Mouse (Mus musculus): ENCODE data around the gene Rasal3. TPM values are rescaled to one million over a fixed set of nuclear protein-coding genes. Genes with fewer than 3 reads are reported as not detected.

The Rasal3 gene
- polyA plus RNA-seq, 1 experiment from 2014 or later = 2.9 TPM

- DNase-seq (no peak), ATAC-seq (no peak)
- Histone ChIP-seq H3K27ac (ENCODE audit: low read depth) (no peak overlapping the region), H3K36me3 (replicated peaks; ENCODE audit: insufficient read depth, low read length) (no peaks in the 10 kb centered on the region), H3K9me3 (ENCODE audit: low read length) (no peaks in the 10 kb centered on the region), H3K4me1 (ENCODE audit: insufficient read depth) (no peaks in the 10 kb centered on the region), H3K27me3 (ENCODE audit: insufficient read depth, low read length) (no peaks in the 10 kb centered on the region), H3K4me3 (ENCODE audit: low read depth, low read length) (no peak overlapping the region), H3K9ac (replicated peaks) (no peak overlapping the region), H3K4me2 (ENCODE audit: low read depth, low read length) (no peak overlapping the region)
- TF ChIP-seq EP300 (IDR thresholded peaks at IDR 0.05; ENCODE audit: low read depth) (no peak), CTCF (IDR thresholded peaks at IDR 0.05; ENCODE audit: low read depth) (no peak)
- WGBS (ENCODE audit: insufficient replicate concordance) = 88% methylated on average over 15 of the region's 15 CpGs
These were observed 26.9 kb downstream of the Rasal3 start for GRCm38 (mm10) chr17:32376475-32376874.

- peak overlapping the region; percentile 57; the same call in 1 of the 2 replicates for H3K27ac ChIP-seq (ENCODE audit: low read depth)
- WGBS (ENCODE audit: insufficient replicate concordance) = 19% methylated on average over 9 of the region's 17 CpGs
- no peak overlapping the region; the same call in 1 of the 2 replicates for H3K9ac ChIP-seq (replicated peaks)
- TF ChIP-seq CTCF (IDR thresholded peaks at IDR 0.05; ENCODE audit: low read depth) (no peak), EP300 (IDR thresholded peaks at IDR 0.05; ENCODE audit: low read depth) (no peak)
- H3K36me3 ChIP-seq (replicated peaks; ENCODE audit: insufficient read depth, low read length) = no peaks in the 10 kb centered on the region
- H3K4me2 ChIP-seq (ENCODE audit: low read depth, low read length) = peak overlapping the region; percentile 70
- H3K4me3 ChIP-seq (ENCODE audit: low read depth, low read length) = peak overlapping the region; percentile 41
- H3K9me3 ChIP-seq (ENCODE audit: low read length) = no peaks in the 10 kb centered on the region
- ATAC-seq = peak; percentile 41
- no peaks in the 10 kb centered on the region for H3K27me3 ChIP-seq (ENCODE audit: insufficient read depth, low read length)
- H3K4me1 ChIP-seq (ENCODE audit: insufficient read depth) = peaks cover 15% of the 10 kb centered on the region
- peak; percentile 54 for DNase-seq
These were observed 34.3 kb downstream of the Rasal3 start for GRCm38 (mm10) chr17:32368991-32369578.

- 88% methylated on average over 11 of the region's 11 CpGs for WGBS (ENCODE audit: insufficient replicate concordance)
These were observed 35.7 kb downstream of the Rasal3 start for GRCm38 (mm10) chr17:32367706-32368105.

GRCm38 (mm10) chr17:32365296-32365695, 38.1 kb downstream of the Rasal3 start:
- peak; percentile 29 for ATAC-seq
- H3K4me2 ChIP-seq (ENCODE audit: low read depth, low read length) = peak overlapping the region; percentile 78
- H3K4me1 ChIP-seq (ENCODE audit: insufficient read depth) = peaks cover 33% of the 10 kb centered on the region
- TF ChIP-seq CTCF (IDR thresholded peaks at IDR 0.05; ENCODE audit: low read depth) (no peak), EP300 (IDR thresholded peaks at IDR 0.05; ENCODE audit: low read depth) (peak; percentile 53; the same call in 1 of the 2 replicates)
- no peak overlapping the region; the same call in 1 of the 2 replicates for H3K4me3 ChIP-seq (ENCODE audit: low read depth, low read length)
- peaks cover 15% of the 10 kb centered on the region for H3K36me3 ChIP-seq (replicated peaks; ENCODE audit: insufficient read depth, low read length)
- H3K27me3 ChIP-seq (ENCODE audit: insufficient read depth, low read length) = no peaks in the 10 kb centered on the region
- 55% methylated on average over 1 of the region's 1 CpGs for WGBS (ENCODE audit: insufficient replicate concordance)
- no peaks in the 10 kb centered on the region for H3K9me3 ChIP-seq (ENCODE audit: low read length)
- peak overlapping the region; percentile 95; the same call in 1 of the 2 replicates for H3K9ac ChIP-seq (replicated peaks)
- no peak overlapping the region for H3K27ac ChIP-seq (ENCODE audit: low read depth)
- no peak for DNase-seq

More at GRCm38 (mm10) chr17:32367706-32368105, 35.7 kb downstream of the Rasal3 start:
- Histone ChIP-seq H3K36me3 (replicated peaks; ENCODE audit: insufficient read depth, low read length) (no peaks in the 10 kb centered on the region), H3K27me3 (ENCODE audit: insufficient read depth, low read length) (no peaks in the 10 kb centered on the region), H3K4me1 (ENCODE audit: insufficient read depth) (peaks cover 27% of the 10 kb centered on the region), H3K27ac (ENCODE audit: low read depth) (no peak overlapping the region), H3K9ac (replicated peaks) (no peak overlapping the region), H3K9me3 (ENCODE audit: low read length) (no peaks in the 10 kb centered on the region), H3K4me3 (ENCODE audit: low read depth, low read length) (no peak overlapping the region), H3K4me2 (ENCODE audit: low read depth, low read length) (no peak overlapping the region)
- ATAC-seq = no peak
- DNase-seq = no peak
- no peak for TF ChIP-seq CTCF (IDR thresholded peaks at IDR 0.05; ENCODE audit: low read depth)
- no peak for TF ChIP-seq EP300 (IDR thresholded peaks at IDR 0.05; ENCODE audit: low read depth)

- no peaks in the 10 kb centered on the region for H3K27me3 ChIP-seq (ENCODE audit: insufficient read depth, low read length)
- peak overlapping the region; percentile 78 for H3K4me2 ChIP-seq (ENCODE audit: low read depth, low read length)
- DNase-seq (no peak), ATAC-seq (peak; percentile 18)
- H3K9ac ChIP-seq (replicated peaks) = peak overlapping the region; percentile 95
- no peak for TF ChIP-seq CTCF (IDR thresholded peaks at IDR 0.05; ENCODE audit: low read depth)
- no peak for TF ChIP-seq EP300 (IDR thresholded peaks at IDR 0.05; ENCODE audit: low read depth)
- peaks cover 33% of the 10 kb centered on the region for H3K4me1 ChIP-seq (ENCODE audit: insufficient read depth)
- H3K36me3 ChIP-seq (replicated peaks; ENCODE audit: insufficient read depth, low read length) = peaks cover 19% of the 10 kb centered on the region
- H3K9me3 ChIP-seq (ENCODE audit: low read length) = no peaks in the 10 kb centered on the region
- WGBS (ENCODE audit: insufficient replicate concordance) = 31% methylated on average over 5 of the region's 5 CpGs
- H3K4me3 ChIP-seq (ENCODE audit: low read depth, low read length) = peak overlapping the region; percentile 93
- H3K27ac ChIP-seq (ENCODE audit: low read depth) = peak overlapping the region; percentile 74
These were observed 38.5 kb downstream of the Rasal3 start for GRCm38 (mm10) chr17:32364850-32365249.

GRCm38 (mm10) chr17:32364331-32364730, 39.1 kb downstream of the Rasal3 start:
- Histone ChIP-seq H3K36me3 (replicated peaks; ENCODE audit: insufficient read depth, low read length) (peaks cover 24% of the 10 kb centered on the region), H3K4me3 (ENCODE audit: low read depth, low read length) (peak overlapping the region; percentile 93), H3K27me3 (ENCODE audit: insufficient read depth, low read length) (no peaks in the 10 kb centered on the region), H3K9me3 (ENCODE audit: low read length) (no peaks in the 10 kb centered on the region), H3K27ac (ENCODE audit: low read depth) (peak overlapping the region; percentile 74), H3K4me1 (ENCODE audit: insufficient read depth) (peaks cover 33% of the 10 kb centered on the region), H3K4me2 (ENCODE audit: low read depth, low read length) (peak overlapping the region; percentile 78), H3K9ac (replicated peaks) (peak overlapping the region; percentile 95)
- WGBS (ENCODE audit: insufficient replicate concordance) = 1% methylated on average over 36 of the region's 47 CpGs
- TF ChIP-seq EP300 (IDR thresholded peaks at IDR 0.05; ENCODE audit: low read depth) (no peak), CTCF (IDR thresholded peaks at IDR 0.05; ENCODE audit: low read depth) (0 out of 2 replicates have a peak, but pooled peaks have one; percentile 8)
- DNase-seq (peak; percentile 90), ATAC-seq (peak; percentile 94)

All from liver, postnatal 0 days (tissue).